Mouse (Mus musculus): ENCODE results near the gene Gm20431.

The Gm20431 gene

GRCm38 (mm10) chr2:167576121-167576620 lies 85.1 kb downstream of the Gm20431 start:
- DNase-seq (ENCODE audit: inconsistent age in 2 of 2, low spot score in 1 of 2), result peak in 1 of 2 experiments; percentile 15

- peak in 1 of 2 experiments; percentile 6 for DNase-seq (ENCODE audit: inconsistent age in 2 of 2, low spot score in 1 of 2)
These were observed 85.7 kb downstream of the Gm20431 start for GRCm38 (mm10) chr2:167575581-167575980.

GRCm38 (mm10) chr2:167574814-167575213 lies 86.5 kb downstream of the Gm20431 start:
- peak; percentile 75 to 84 for DNase-seq (ENCODE audit: inconsistent age in 2 of 2, low spot score in 1 of 2)

GRCm38 (mm10) chr2:167571442-167572220 lies 89.7 kb downstream of the Gm20431 start:
- DNase-seq (ENCODE audit: inconsistent age in 2 of 2, low spot score in 1 of 2), result no peak

GRCm38 (mm10) chr2:167570815-167571214 lies 90.5 kb downstream of the Gm20431 start:
- peak; percentile 48 to 79 for DNase-seq (ENCODE audit: inconsistent age in 2 of 2, low spot score in 1 of 2)

GRCm38 (mm10) chr2:167569934-167570651 lies 91.2 kb downstream of the Gm20431 start:
- peak; percentile 89 to 96 for DNase-seq (ENCODE audit: inconsistent age in 2 of 2, low spot score in 1 of 2)

- no peak for DNase-seq (ENCODE audit: inconsistent age in 2 of 2, low spot score in 1 of 2)
These were observed 93.2 kb downstream of the Gm20431 start for GRCm38 (mm10) chr2:167568112-167568511.

GRCm38 (mm10) chr2:167565682-167566081 lies 95.6 kb downstream of the Gm20431 start:
- DNase-seq (ENCODE audit: inconsistent age in 2 of 2, low spot score in 1 of 2), result peak in 1 of 2 experiments; percentile 69

- DNase-seq (ENCODE audit: inconsistent age in 2 of 2, low spot score in 1 of 2), result no peak
These were observed 96.0 kb downstream of the Gm20431 start for GRCm38 (mm10) chr2:167565312-167565656.

GRCm38 (mm10) chr2:167564551-167565311 lies 96.6 kb downstream of the Gm20431 start:
- no peak for DNase-seq (ENCODE audit: inconsistent age in 2 of 2, low spot score in 1 of 2)

GRCm38 (mm10) chr2:167563703-167564102 lies 97.6 kb downstream of the Gm20431 start:
- no peak for DNase-seq (ENCODE audit: inconsistent age in 2 of 2, low spot score in 1 of 2)

- no peak for DNase-seq (ENCODE audit: inconsistent age in 2 of 2, low spot score in 1 of 2)
These were observed 98.3 kb downstream of the Gm20431 start for GRCm38 (mm10) chr2:167563035-167563434.

- DNase-seq (ENCODE audit: inconsistent age in 2 of 2, low spot score in 1 of 2), result peak in 1 of 2 experiments; percentile 73
These were observed 99.2 kb downstream of the Gm20431 start for GRCm38 (mm10) chr2:167562101-167562500.

- no peak for DNase-seq (ENCODE audit: inconsistent age in 2 of 2, low spot score in 1 of 2)
These were observed 101.9 kb downstream of the Gm20431 start for GRCm38 (mm10) chr2:167559413-167559812.
